ENCODE assay signal across 10 mouse cellular contexts in the genomic region with DNA sequence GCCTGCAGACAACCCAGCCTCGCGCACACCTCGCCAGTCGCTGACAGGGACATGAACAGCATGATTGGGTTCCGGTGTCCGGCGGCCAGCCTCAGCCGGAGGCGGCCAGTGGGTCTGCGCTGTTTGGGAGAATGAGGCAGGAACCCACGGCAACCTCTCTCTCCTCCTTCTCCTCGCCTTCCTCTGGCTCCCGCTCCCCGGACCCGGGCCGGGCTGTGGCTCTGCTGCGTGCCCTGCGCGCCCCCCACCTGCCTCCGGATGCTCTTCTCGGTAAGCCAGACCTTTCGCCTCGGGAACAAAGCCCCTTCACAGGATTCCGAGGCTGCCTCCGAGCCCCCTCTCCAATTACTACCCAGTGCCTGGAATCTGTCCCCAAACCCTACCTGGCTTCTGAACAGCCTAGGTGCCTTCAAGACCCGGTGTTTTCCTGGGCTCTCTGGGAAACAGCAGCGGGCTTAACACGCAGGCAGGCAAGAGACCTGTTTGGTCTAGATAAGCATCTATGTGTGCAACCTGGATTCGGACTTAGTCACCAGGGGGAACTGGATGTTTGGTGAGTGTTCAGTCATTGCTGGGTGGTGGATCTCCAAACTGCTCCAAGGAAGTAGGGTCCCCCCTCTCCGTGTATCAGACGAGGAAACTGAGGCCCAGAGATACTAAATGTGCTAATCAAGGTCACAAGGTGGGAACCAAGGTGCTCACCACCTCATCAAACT. TPM values are rescaled to one million over a fixed set of nuclear protein-coding genes. Genes with fewer than 3 reads are reported as not detected.
DNase-seq lines count a peak whose midpoint lies in the region; ATAC-seq lines count a peak whose summit lies in the region.
"Had no signal": no experiment of that assay in that cellular context is flagged by ENCODE, and none has a peak within 500 bp of the region (broad histone marks: within the 10 kb centered on the region; RNA-seq: fewer than 3 reads in every experiment).

No protein-coding gene starts in this region.

- no peaks in the 10 kb centered on the region for H3K36me3 ChIP-seq in heart, embryonic 16.5 days (ENCODE audit: control insufficient read depth, insufficient read depth)
- H3K36me3 ChIP-seq in hindbrain, embryonic 10.5 days, result no peaks in the 10 kb centered on the region
- H3K36me3 ChIP-seq in midbrain, embryonic 13.5 days, result no peaks in the 10 kb centered on the region

- H3K4me1 ChIP-seq in heart, embryonic 16.5 days (ENCODE audit: control insufficient read depth, insufficient read depth, low read length), result peaks cover 6% of the 10 kb centered on the region
- peaks cover 25% of the 10 kb centered on the region for H3K4me1 ChIP-seq in hindbrain, embryonic 10.5 days (replicated peaks)
- H3K4me1 ChIP-seq in midbrain, embryonic 13.5 days (replicated peaks), result peaks cover 38% of the 10 kb centered on the region

- WGBS in heart, embryonic 16.5 days, result 4% methylated on average over 31 of the region's 31 CpGs
- WGBS in hindbrain, embryonic 10.5 days, result 4% methylated on average over 31 of the region's 31 CpGs
- 4% methylated on average over 31 of the region's 31 CpGs for WGBS in midbrain, embryonic 13.5 days

- no peak for DNase-seq in heart, adult 8-10 months (ENCODE audit: low spot score)
- peak; percentile 71 for DNase-seq in cerebellum, postnatal 10 days
- peak; percentile 48 for DNase-seq in hindbrain, embryonic 10.5 days (ENCODE audit: low spot score)
- no peak for DNase-seq in c-Kit-positive CD71-positive TER-119-positive erythroid progenitor cells, embryonic 14.5 days (ENCODE audit: low spot score)
- DNase-seq in thymus, postnatal 25 days, result no peak
- DNase-seq in layer of hippocampus, adult 11-12 months (ENCODE audit: low spot score), result no peak

- no peak for ATAC-seq in heart, embryonic 16.5 days (replicated peaks; ENCODE audit: extremely low read depth, insufficient read depth, low FRiP score)
- ATAC-seq in midbrain, embryonic 13.5 days, result peak; percentile 13; the same call in 1 of the 2 replicates

- peak overlapping the region; percentile 47 for H3K9ac ChIP-seq in heart, embryonic 16.5 days (ENCODE audit: low read length)
- peak overlapping the region; percentile 70 for H3K9ac ChIP-seq in midbrain, embryonic 13.5 days (replicated peaks)

- H3K27ac ChIP-seq in heart, embryonic 16.5 days (ENCODE audit: low read length), result no peak overlapping the region
- H3K27ac ChIP-seq in hindbrain, embryonic 10.5 days, result peak overlapping the region; percentile 76
- peak overlapping the region; percentile 80 for H3K27ac ChIP-seq in midbrain, embryonic 13.5 days

- peak overlapping the region; percentile 57 for H3K4me3 ChIP-seq in heart, embryonic 16.5 days (ENCODE audit: low read length)
- peak overlapping the region; percentile 78 for H3K4me3 ChIP-seq in hindbrain, embryonic 10.5 days
- H3K4me3 ChIP-seq in midbrain, embryonic 13.5 days (replicated peaks), result peak overlapping the region; percentile 61

- H3K4me2 ChIP-seq in heart, embryonic 16.5 days (ENCODE audit: low read depth, low read length), result peak overlapping the region; percentile 90
- peak overlapping the region; percentile 96 for H3K4me2 ChIP-seq in midbrain, embryonic 13.5 days (replicated peaks)

- H3K9me3 ChIP-seq in heart, embryonic 16.5 days (replicated peaks; ENCODE audit: control insufficient read depth, low read length), result no peaks in the 10 kb centered on the region; the same call in 1 of the 2 replicates
- H3K9me3 ChIP-seq in hindbrain, embryonic 10.5 days, result no peaks in the 10 kb centered on the region
- H3K9me3 ChIP-seq in midbrain, embryonic 13.5 days, result no peaks in the 10 kb centered on the region

- H3K27me3 ChIP-seq in heart, embryonic 16.5 days (ENCODE audit: control insufficient read depth, insufficient read depth, low read length), result peaks cover 72% of the 10 kb centered on the region
- H3K27me3 ChIP-seq in hindbrain, embryonic 10.5 days (ENCODE audit: insufficient read depth, poor library complexity, severe bottlenecking), result peaks cover 52% of the 10 kb centered on the region
- peaks cover 32% of the 10 kb centered on the region for H3K27me3 ChIP-seq in midbrain, embryonic 13.5 days

RNA-seq across cellular contexts. Expression of a gene that starts 3.8 kb away (rescaled TPM):
- polyA plus RNA-seq in heart, embryonic 16.5 days (2015; fragmentation: Nextera tagmentation; extraction: Ambion mirVana), result not detected in 2 replicates
- total RNA-seq in heart, adult 8-10 months (2022), result under 1 TPM in 2 of 4 experiments, not detected in 2; 0.19 to 0.22 TPM
- polyA plus RNA-seq in hindbrain, embryonic 10.5 days (2016; fragmentation: Nextera tagmentation; extraction: Ambion mirVana), result 0.31 and 0.67 TPM in 2 replicates
- polyA plus RNA-seq in midbrain, embryonic 13.5 days (2015; fragmentation: Nextera tagmentation; extraction: Ambion mirVana), result 6.7 and 6.8 TPM in 2 replicates
- total RNA-seq: hematopoietic stem cell, adult 5-6 weeks; MEL had no signal

Comparison
In these comparisons a context has a peak if more than half of its experiments do, and no peak if none do; other contexts are left out.
1. DNase-seq: peak in cerebellum, postnatal 10 days (2 of 2) and hindbrain, embryonic 10.5 days (single experiment); none in heart, adult 8-10 months (single experiment), c-Kit-positive CD71-positive TER-119-positive erythroid progenitor cells, embryonic 14.5 days (single experiment), thymus, postnatal 25 days (single experiment) and layer of hippocampus, adult 11-12 months (single experiment).
2. Peak in every context shown above with its lines, with median percentiles within 50 percentile points of each other: H3K4me3 ChIP-seq.